Mouse (Mus musculus): Measurements from ENCODE around the gene Rhobtb1.

The Rhobtb1 gene

DNA sequence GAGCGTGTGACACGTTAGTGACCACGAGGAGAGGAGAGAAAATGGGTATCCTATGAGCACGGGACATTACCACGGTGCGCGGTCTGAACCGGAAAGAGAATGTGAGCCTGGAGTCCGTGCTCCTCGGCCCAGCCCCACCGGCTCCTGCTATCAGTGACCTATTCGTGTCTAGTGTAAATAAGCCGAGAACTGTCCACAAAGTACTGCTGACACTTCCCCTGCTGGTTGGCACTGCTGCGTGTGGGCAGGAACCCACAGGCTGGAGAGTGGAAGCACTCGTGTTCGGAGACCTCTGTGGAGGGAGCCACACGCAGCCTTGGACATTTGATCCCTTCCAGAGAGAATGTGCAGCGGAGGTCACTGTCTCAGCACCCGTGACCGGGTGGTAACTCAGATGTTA is at the start of gene Rhobtb1:
Gene Rhobtb1, plus strand, starts transcription at position 390 of the 400 bp plus-strand sequence.
- ATAC-seq (ENCODE audit: insufficient number of reproducible peaks, low FRiP score, low TSS enrichment) = no peak

DNA sequence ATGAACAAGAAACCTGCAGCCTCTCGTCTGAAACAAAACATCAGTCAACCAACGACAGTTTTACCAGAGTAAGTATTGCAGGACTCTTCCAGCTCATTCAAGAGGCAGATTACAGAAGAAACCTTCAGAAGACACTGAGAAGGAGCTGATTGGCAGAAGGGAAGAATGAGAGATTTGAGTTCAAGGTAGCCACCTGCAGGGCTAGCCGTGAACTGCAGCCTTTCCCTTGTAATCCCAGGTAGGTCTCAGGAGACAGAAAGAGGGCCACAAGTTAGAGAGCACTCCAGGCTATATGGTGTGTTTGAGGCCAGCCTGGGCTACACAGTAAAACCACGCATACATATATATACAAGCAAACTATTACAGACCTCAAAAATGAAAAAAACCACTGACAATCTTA is 49.2 kb upstream of the Rhobtb1 start:
- no peak for ATAC-seq (ENCODE audit: insufficient number of reproducible peaks, low FRiP score, low TSS enrichment)

DNA sequence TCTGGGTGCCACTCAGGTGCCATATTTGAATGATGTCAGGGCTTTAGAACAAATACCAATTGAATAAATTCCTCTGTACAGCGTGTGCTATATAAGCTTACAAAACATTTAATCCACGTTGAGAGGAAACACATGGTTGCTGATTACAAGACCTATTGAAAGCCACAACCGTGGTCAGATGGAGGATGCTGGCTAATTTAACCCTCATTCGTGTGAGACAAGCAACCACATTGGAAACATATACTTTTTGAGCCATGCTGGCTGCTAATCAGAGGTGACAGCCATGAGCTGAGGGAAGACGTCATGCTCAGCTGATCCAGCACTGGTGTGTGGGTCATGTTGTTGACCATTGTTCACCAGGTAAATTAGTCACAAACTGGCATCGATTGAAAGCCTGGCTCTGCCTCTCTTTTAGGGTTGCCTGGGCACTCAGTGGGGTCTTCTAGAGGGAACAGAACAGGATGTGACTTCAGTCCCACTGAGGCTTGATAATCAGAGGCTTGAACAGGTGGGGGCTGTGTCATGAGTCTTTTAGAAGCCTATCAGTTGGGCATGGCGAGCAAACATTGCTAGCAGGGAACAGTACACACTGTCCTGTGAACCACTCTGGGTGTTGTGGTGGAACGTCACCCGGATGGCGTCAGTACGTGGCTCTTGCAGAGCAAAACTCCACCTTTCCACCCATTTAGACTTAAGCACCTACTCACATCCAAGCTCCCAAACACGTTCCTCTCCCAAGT is 46.9 kb upstream of the Rhobtb1 start:
- ATAC-seq (ENCODE audit: insufficient number of reproducible peaks, low FRiP score, low TSS enrichment) = no peak

DNA sequence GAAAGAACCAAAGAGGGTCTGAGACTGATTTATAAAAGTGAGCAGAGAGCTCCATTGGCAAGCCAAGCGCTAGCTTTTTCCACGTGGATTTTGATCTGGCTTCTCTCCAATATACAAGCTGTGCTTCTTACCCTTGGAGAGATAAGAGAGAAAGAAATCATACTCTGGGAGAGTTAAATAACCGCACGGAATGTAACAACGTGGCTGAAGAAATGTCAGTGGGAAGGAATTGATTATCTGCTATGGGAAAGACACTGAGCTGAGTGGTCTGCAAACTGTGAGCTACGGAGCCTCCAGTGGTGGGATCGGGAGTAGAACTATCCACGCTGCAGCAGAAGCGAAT is 46.4 kb upstream of the Rhobtb1 start:
- ATAC-seq (ENCODE audit: insufficient number of reproducible peaks, low FRiP score, low TSS enrichment) = no peak

DNA sequence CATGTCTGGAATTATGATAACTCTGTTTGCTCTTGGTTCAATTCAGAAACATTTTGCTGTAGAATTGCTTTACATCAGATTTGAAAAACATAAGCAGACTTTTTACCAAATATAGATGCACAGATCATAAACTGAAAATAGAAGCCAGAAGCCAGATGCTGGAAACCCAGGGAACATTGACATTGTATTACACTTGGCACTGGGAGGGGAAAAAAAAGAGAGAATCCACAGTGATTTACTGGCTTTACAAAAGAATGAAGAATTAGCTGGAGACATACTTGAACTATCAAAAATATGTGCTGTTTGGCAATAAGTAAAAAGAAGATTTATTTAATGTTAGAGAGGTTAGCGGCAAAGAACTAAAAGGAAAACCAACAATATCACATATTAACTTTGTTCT is 44.4 kb upstream of the Rhobtb1 start:
- no peak for ATAC-seq (ENCODE audit: insufficient number of reproducible peaks, low FRiP score, low TSS enrichment)

DNA sequence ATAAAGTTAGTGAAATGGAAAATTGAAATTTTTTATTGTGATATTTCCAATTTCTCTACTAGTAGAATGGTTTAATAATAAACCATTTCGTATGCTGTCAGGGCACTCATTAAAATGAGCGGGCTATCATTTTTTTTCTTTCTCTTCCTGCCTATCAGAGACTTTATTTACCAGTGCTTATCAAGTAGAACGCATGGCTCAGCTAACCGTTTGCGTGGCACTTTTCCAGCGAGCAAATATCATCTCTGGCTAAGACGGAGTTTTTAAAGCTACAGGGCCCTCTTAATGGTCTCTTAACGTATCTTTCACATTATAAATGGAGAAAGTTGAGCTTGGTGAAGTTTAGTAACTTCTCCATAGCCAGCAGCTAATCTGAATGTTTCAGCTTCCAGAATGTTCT is 44.0 kb upstream of the Rhobtb1 start:
- no peak for ATAC-seq (ENCODE audit: insufficient number of reproducible peaks, low FRiP score, low TSS enrichment)

DNA sequence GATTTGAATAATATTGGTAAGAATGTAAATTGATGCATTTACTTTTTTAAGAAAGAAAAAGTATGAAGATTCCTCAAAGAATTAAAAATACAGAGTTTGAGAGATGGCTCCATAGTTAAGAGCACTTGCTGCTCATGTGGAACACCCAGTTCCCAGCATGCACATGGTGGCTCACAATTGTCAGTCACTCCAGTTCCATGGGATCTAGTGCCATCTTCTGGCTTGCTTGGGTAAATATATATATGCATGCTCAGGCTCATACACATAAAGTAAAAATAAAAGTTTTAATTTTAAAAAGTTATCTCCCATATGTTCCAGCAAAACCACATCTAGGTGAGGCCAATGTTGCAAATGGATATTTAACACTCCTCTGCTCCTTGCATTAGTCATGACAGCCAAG is 36.9 kb upstream of the Rhobtb1 start:
- no peak for ATAC-seq (ENCODE audit: insufficient number of reproducible peaks, low FRiP score, low TSS enrichment)

DNA sequence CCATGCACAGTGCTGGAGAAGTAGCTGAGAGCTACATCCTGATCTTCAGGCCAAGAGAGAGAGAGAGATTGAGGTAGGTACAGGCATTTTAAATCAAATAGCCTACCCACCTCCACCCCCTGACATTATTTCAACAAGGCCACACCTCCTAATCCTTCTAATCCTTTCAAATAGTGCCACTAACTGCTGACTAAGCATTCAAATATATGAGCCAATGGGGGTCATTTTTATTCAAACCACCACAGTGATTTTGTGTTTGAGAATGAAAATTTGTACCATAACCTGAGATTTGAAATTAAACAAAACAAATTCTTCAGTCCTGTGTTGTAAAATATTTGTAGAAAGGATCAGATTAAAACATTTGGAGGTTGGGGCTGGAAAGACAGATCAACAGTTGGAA is 33.2 kb upstream of the Rhobtb1 start:
- ATAC-seq (ENCODE audit: insufficient number of reproducible peaks, low FRiP score, low TSS enrichment) = no peak

DNA sequence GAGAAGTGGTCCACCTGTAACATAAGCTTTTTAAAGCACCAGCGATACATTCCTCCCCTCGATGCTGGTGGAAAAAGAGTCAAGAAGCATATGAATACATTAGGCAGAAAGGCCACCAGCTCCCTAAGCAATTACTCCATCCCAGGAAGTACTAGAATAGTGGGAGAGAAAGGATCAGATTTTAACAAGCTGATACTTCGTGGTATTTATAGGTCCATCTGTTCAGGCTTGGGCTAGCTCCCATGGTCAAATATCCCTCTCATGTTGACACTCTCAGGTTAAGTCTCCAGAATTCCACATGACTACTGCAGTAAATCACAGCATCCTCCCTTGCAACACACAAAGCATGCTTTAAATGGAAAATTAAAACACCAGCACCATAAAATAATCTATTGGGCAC is 32.3 kb upstream of the Rhobtb1 start:
- ATAC-seq (ENCODE audit: insufficient number of reproducible peaks, low FRiP score, low TSS enrichment) = no peak; the same call in 1 of the 2 replicates

DNA sequence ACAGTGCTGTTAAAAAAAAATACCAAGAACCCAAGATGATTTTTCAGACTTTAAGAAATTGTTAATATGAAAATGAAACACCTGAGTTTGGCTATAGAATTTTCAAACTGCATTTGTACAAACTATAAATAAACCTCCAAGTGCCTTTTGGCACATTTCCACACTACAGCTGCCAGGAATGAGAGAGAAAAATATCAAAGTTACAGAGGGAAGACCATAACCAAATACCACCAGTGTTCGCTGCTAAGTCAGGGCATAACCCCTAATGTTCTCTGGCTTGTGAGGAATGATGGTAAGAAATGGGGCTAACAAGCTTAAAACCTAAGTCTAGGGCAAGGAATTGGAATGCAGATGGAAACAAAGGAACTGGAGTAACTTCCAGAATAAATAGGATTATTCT is 31.8 kb upstream of the Rhobtb1 start:
- no peak for ATAC-seq (ENCODE audit: insufficient number of reproducible peaks, low FRiP score, low TSS enrichment)

DNA sequence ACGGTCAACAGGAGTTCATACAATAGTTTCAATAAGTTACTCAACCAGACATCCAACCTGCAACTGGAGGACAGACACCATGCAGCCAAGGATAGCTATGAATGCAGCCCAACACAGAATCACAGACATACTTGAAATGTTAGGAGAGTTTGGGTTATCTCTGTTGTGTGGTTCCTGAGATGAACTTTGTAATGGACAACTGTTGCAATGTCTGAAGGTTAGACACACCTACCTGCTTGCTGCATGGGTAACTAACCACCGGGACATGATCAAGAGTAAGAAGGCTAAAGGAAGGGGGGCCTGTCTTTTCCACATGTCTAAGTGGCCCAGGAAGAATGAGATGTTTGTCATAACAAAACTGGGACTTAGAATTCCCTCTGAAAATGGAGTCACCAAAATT is 24.7 kb upstream of the Rhobtb1 start:
- ATAC-seq (ENCODE audit: insufficient number of reproducible peaks, low FRiP score, low TSS enrichment) = no peak

DNA sequence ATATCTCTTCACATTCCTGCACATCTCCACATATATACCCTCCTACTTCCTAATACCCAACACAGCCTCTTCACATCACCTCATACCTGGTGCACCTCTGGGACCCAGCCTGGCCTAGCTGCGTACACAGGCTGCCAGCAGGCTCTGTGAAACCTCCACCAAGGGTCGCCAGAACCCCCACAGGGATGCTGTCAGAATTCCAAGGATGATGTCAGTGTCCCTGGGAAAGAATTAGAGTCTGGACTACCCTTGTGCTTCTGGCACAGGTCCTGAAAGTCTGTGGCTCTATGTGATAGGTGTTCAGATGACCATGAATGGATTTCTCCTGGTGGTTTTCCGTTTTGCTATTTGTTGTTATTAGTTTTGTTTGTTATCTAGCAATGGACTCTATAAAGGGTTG is 22.7 kb upstream of the Rhobtb1 start:
- no peak; the same call in 1 of the 2 replicates for ATAC-seq (ENCODE audit: insufficient number of reproducible peaks, low FRiP score, low TSS enrichment)

DNA sequence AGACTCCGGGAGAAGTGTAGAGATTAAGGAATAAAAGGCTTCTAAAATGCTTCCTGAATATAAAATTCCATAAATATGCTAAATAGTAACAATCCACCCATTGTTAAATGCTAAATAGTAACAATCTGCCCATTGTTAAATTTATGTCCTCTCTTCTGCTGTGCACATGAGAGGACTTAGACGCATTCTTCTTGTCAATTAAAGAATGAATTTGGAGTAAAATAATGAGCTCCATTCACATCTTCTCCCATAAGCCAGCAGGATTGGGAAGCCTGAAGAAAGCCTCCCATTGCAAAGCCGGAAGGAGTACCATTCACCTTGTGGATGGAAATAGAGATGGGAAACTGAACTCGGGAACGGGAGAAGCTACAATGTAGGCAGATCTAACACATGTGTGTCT is 20.6 kb upstream of the Rhobtb1 start:
- no peak for ATAC-seq (ENCODE audit: insufficient number of reproducible peaks, low FRiP score, low TSS enrichment)

DNA sequence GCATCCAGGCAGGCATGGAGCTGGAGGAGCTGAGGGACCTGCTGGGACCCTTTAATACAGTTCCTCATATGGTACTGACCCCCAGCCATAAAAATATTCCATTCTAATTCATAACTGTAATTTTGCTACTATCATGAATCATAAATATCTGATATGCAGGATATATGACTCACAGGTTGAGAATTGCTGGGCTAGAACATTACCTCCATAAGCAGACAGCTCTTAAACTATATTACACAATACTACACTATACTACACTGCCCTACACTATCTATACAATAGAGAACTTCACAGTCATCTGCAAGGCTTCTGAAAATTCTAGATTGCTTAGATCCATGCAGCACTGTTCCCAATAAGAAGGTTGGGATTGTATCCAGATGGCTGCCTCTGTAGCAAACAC is 16.9 kb upstream of the Rhobtb1 start:
- ATAC-seq (ENCODE audit: insufficient number of reproducible peaks, low FRiP score, low TSS enrichment) = no peak

DNA sequence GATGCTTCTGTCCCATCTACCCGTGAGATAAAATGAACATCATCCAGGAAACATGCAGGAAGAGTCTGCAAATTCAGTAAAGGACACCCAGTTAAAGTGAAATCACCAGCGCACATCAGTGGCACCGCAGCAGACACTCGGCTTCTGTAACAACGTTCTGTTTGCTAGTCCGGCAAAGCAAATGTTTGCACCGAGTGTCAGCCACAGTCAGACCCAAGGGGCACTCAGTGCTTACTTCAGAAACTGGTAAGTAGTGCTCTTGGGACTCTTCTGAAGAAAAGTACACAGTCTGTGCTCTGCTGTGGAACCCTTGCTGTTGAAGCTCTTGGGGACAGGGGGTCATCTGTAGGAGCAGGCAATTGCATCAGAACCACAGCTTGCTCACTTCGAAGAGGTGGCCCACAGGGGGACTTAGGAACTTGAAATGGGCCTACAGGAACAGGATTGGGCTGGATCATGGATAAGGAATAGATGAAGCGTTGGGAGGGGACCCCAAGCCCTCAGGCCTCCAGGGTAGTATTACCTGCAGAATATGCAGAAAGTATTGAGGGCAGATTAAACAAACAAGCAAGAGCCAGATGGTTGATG is 14.9 kb upstream of the Rhobtb1 start:
- ATAC-seq (ENCODE audit: insufficient number of reproducible peaks, low FRiP score, low TSS enrichment) = no peak

DNA sequence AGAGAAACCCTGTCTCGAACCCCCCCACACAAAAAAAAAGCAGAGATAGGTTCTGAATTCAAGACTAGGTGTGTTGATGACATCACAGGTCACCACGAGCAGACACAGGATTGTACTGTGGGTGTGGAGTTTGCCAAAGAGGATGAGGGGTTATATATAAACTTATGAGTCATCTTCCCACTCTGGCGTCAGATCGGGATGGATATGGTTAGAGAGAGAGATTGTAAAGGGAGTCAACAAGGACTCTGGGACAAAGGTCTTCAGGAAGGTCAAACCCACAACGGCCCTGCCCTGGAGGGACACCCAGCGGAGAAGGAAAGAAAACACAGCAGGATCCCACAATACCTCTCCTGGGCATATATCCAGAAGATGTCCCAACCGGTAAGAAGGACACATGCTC is 2.0 kb upstream of the Rhobtb1 start:
- ATAC-seq (ENCODE audit: insufficient number of reproducible peaks, low FRiP score, low TSS enrichment) = no peak

DNA sequence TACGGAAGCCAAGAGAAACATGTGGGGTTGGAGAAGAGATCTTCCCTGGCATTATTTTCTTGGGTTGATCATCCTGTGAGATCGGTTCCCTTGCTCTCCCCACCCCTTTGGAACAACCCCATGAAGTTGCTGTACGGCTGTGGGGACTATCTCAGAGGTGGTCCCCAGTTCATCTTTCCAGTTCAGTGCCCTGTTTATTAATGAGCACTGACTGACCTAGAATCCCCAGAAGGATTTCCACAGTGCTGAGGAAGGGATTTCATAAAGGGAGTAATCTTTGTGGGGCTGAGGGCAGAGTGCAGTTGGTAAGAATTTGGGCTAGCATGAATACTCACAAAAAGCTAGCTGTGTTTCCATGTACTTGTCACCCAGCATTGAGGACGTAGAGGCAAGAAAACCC is 1.7 kb downstream of the Rhobtb1 start:
- ATAC-seq (ENCODE audit: insufficient number of reproducible peaks, low FRiP score, low TSS enrichment) = no peak

DNA sequence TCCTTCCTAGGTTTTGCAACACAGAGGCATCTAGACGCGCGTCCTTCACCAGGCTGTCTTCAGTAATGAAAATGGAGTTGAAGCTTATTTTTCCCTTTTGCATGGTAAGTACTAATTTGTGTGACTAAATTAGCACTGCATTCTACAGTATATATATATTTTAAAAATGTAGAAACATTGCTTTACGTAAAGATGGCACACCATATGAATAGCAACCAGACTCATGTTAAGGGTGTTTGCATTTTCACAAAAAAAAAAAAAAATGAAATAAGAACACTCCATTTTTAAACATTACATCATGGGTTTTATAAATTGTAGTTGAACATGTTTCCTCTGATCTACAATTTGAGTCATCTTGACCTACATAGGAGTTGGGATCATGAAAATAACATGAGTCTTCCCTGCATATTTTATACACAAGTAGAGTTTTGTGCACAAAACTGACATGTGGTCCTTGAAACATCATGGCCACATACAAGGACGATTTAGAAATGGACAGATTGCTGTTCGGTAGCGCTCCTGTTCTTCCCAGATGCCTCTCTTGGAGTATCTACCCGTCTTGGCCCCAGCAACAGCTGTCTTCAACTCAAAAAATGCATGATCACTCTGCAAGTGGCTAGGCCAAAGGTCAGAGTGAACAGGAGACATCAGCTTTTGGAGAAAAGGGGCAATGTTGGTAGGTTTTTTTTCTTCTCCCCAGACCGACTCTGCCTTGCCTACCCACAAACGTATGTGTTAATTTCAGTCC is 4.4 kb downstream of the Rhobtb1 start:
- no peak for ATAC-seq (ENCODE audit: insufficient number of reproducible peaks, low FRiP score, low TSS enrichment)

DNA sequence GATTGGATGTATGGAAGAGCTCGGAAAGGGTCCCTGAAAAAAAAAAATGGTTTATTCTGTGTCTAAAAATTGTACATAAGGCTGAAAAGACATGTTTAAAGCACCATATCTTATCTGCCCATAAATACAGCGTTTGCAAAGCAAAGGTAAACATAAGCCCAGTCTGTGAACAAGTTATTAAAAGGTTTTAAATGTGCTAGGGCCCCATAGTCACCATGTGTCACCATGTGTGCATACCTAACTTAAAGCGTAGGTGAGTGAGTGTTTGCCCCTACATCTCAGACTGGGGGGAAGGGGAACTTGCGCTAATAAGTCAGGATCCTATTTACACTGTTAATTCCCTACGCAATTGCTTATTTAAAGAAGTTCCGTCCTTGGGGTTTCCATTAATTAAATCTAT is 5.2 kb downstream of the Rhobtb1 start:
- no peak for ATAC-seq (ENCODE audit: insufficient number of reproducible peaks, low FRiP score, low TSS enrichment)

DNA sequence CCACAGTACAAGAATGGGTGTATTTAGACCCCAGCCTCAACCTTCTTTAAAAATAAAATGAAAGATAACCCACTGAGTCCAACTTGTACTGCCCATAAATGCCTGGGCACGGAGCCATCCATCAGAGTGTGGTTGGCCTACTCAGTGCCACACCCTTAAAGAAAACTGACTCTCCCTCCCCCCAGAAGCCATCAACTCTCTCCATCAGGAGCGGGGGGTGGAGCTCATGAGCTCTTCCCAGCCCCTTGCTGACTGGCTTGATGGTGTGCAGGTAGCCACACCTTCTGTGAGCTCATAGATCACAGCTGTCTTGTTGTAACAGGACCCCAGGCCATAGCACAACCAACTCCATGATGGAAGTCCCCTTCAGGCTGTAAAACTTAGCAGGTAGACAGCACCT is 6.2 kb downstream of the Rhobtb1 start:
- no peak for ATAC-seq (ENCODE audit: insufficient number of reproducible peaks, low FRiP score, low TSS enrichment)

DNA sequence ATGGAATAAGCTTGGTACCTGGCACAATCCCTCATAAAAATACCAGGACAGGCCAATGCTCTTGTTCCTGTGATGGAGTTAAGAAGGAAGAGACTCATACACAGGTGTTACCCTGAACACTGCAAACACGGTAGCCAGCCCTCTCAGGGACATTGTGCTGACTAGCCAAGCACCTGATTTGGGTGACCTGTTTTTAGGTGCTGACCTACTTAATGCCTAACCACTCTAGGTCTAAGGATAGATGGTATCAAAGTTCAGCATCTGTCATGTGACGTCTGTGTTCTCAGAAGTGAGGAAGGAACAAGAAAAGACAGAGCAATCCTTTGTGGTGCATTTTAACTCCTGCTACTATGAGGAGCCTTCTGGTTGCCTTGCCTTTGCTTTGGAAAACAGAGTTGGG is 9.6 kb downstream of the Rhobtb1 start:
- ATAC-seq (ENCODE audit: insufficient number of reproducible peaks, low FRiP score, low TSS enrichment) = no peak

DNA sequence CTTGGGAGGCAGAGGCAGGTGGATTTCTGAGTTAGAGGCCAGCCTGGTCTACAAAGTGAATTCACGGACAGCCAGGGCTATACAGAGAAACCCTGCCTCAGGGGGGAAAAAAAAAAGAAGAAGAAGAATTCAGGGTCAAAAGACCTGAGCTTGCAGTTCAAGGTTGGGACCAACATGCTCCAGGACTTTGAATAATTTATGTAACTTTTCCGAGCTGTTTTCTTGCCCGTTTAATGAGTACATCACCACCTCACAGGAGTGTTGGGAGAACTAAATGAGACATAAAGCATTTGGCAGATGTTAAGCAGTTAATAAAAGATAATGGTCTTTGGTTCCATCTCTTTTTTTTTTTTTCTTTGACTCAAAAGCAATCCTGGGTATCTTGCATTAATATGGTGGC is 10.3 kb downstream of the Rhobtb1 start:
- no peak for ATAC-seq (ENCODE audit: insufficient number of reproducible peaks, low FRiP score, low TSS enrichment)

Measured in cerebellum, adult (tissue).